Mouse (Mus musculus) small intestine, adult 2 months (tissue): ENCODE measurements at regions not wholly inside any gene's neighbourhood (a gene's known extent, or its start where the extent isn't known, plus 50 kb on each side); places are given as distances from the start of the nearest gene placed in this dataset.

Experiments
- H3K27ac ChIP-seq: fragments of 200-500 bp; 2 replicates; pipeline ENCODE4 v1.5.1; 2012; ENCODE audit warnings: low read depth, low read length, control low read depth, inconsistent platforms; ENCODE audit not compliant: insufficient read depth
- H3K27me3 ChIP-seq: fragments of 200-500 bp; 2 replicates; pipeline ENCODE4 v1.6.1; 2012; ENCODE audit warnings: mild to moderate bottlenecking, moderate library complexity, low read length, inconsistent platforms; ENCODE audit not compliant: control insufficient read depth, insufficient read depth
- H3K36me3 ChIP-seq: fragments of 200-500 bp; 2 replicates; pipeline ENCODE4 v1.6.1; 2012; ENCODE audit warnings: mild to moderate bottlenecking, low read length, control low read depth, inconsistent platforms; ENCODE audit not compliant: control insufficient read depth, insufficient read depth
- H3K4me1 ChIP-seq: fragments of 200-500 bp; 2 replicates; pipeline ENCODE4 v1.6.1; 2012; ENCODE audit warnings: low read length, inconsistent platforms, mixed read lengths; ENCODE audit not compliant: control insufficient read depth, insufficient read depth, insufficient read length
- H3K4me3 ChIP-seq: fragments of 200-500 bp; 2 replicates; pipeline ENCODE4 v1.5.1; 2012; ENCODE audit warnings: low read depth, mild to moderate bottlenecking, control low read depth, inconsistent platforms, low read length, moderate library complexity
- CTCF ChIP-seq: fragments of 200-500 bp; IDR thresholded peaks from 2 replicates; pipeline ENCODE4 v1.5.1; 2012; ENCODE audit warnings: low read depth, mild to moderate bottlenecking, control low read depth, inconsistent platforms, low read length, moderate library complexity, mixed read lengths; ENCODE audit not compliant: insufficient replicate concordance, insufficient read length; ENCODE audit errors: extremely low read depth
- POLR2A ChIP-seq: fragments of 200-500 bp; IDR thresholded peaks from 2 replicates; pipeline ENCODE4 v1.6.1; 2012; ENCODE audit warnings: low read depth, mild to moderate bottlenecking, control low read depth, inconsistent platforms, low read length, moderate library complexity
- WGBS: fragments of 180-500 bp; shearing (Covaris S2); methylation state at CpG from one replicate; pipeline ENCODE4 v1.1.7; 2018; 5-methylcytosine and 5-hydroxymethylcytosine counted together

DNA sequence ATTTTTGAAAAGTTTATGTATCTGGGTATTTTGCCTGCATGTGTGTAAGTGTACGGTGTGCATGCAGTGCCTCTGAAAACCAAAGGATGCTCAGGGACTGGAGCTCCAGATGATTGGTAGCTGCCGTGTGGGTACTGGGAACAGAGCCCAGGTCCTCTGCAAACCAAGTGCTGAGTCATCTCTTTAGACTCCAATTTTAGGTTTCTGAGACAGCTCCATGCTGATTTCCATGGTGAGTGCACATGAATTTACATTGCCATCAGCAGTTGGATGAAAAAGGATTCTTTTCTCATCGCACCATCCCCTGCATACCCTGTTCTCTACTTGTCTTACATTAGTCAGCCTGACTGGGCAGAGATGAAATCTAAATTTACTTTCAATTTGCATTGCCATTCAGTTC lies 122.1 kb upstream of the Otogl start:
- 91% methylated on average over 3 of the region's 3 CpGs for WGBS
- no peaks in the 10 kb centered on the region for H3K36me3 ChIP-seq
- H3K27ac ChIP-seq: no peak overlapping the region
- no peaks in the 10 kb centered on the region for H3K27me3 ChIP-seq
- no peak for TF ChIP-seq CTCF
- TF ChIP-seq POLR2A: no peak
- no peaks in the 10 kb centered on the region for H3K4me1 ChIP-seq
- no peak overlapping the region for H3K4me3 ChIP-seq

DNA sequence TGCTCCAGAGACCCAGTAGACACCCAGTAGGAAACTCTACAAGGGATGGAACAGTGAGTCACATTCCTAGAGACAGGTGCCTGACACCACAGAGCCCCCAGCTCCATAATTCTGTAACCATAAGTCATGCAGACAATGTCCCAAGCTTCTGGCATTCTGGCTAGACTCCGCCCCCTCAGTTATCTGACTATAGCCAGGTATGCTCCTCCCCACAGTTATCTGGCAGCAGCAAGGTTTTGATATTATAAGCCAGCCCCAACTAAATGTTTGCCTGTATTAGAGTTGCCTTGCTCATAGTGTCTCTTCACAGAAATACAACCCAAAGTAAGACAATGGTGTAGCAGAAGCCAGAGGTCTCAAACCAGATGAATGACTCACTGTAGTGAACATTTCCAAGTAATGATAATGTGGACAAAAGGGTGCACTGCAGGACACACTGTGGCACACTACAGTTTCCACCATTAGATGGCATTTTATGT lies 121.4 kb upstream of the Otogl start:
- no peak overlapping the region for H3K27ac ChIP-seq
- WGBS: 85% methylated on average over 1 of the region's 1 CpGs
- no peak for TF ChIP-seq POLR2A
- no peak for TF ChIP-seq CTCF
- no peak overlapping the region for H3K4me3 ChIP-seq
- H3K27me3 ChIP-seq: no peaks in the 10 kb centered on the region
- no peaks in the 10 kb centered on the region for H3K36me3 ChIP-seq
- H3K4me1 ChIP-seq: no peaks in the 10 kb centered on the region

DNA sequence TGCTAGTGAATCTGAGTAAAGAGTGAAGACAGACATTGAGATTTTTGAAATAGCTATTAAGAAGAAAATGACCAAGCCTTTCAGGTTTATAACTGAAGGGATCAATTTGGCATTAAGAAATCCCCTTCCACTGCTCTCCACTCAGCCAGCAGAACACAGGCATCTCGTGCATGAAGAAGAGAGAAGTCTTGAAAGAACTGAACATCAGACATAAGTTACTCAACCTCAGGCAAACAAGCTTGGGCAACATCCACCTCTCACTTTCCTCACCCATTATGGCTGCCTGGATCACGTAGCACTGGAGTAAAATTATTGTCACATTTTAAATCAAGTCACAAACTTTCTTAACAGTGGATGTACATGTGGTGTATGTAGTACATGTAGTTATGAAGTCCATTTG lies 115.6 kb upstream of the Otogl start:
- WGBS: 85% methylated on average over 2 of the region's 2 CpGs

DNA sequence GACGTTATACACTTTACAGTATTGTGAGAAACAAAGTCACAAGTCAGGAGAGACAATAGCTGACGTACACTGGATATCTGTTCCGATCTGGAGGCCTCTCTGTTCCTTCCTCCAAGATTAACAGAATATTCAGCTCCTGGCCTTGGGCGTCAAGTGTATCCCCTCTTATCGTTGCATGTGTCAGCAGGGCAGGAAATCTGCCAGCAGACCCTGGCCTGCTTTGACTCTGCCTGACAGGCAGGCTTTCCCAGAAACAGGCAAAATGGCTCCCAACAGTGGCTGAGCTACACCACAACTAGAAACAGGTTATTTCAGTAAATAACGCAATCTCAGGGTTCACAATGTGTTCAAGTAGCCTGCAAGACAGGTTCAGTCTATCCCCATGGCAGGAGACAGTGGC lies 112.3 kb upstream of the Otogl start:
- no peak overlapping the region for H3K4me3 ChIP-seq
- H3K4me1 ChIP-seq: no peaks in the 10 kb centered on the region
- 86% methylated on average over 6 of the region's 6 CpGs for WGBS
- H3K27me3 ChIP-seq: no peaks in the 10 kb centered on the region
- H3K36me3 ChIP-seq: no peaks in the 10 kb centered on the region
- TF ChIP-seq CTCF: no peak
- TF ChIP-seq POLR2A: no peak
- no peak overlapping the region for H3K27ac ChIP-seq

More for the DNA sequence above, 115.6 kb upstream of the Otogl start:
- Histone ChIP-seq H3K36me3 (no peaks in the 10 kb centered on the region), H3K4me3 (no peak overlapping the region), H3K4me1 (no peaks in the 10 kb centered on the region), H3K27ac (no peak overlapping the region), H3K27me3 (no peaks in the 10 kb centered on the region)
- TF ChIP-seq CTCF: no peak
- no peak for TF ChIP-seq POLR2A

DNA sequence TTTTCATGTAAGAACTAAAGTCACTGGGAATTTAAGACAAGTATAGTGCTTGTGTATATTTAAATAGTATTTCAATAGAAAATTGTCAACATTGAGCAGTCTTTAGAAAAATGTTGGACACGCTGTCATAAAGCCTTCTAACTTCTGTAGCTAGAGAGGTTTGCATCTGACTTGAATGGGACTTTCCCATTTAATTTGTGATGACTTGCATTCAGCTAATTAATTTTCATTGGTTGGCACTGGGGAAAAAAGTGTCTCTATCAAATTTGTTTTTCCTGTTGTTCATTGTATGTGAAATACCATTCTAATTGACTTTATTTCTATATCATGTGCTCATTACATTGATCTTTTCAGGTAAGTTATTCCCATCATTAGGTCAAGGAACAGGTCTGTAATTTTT lies 104.6 kb upstream of the Otogl start:
- 98% methylated on average over 1 of the region's 1 CpGs for WGBS
- Histone ChIP-seq H3K36me3 (no peaks in the 10 kb centered on the region), H3K4me3 (no peak overlapping the region), H3K27me3 (no peaks in the 10 kb centered on the region), H3K4me1 (no peaks in the 10 kb centered on the region), H3K27ac (no peak overlapping the region)
- TF ChIP-seq POLR2A: no peak
- no peak for TF ChIP-seq CTCF

DNA sequence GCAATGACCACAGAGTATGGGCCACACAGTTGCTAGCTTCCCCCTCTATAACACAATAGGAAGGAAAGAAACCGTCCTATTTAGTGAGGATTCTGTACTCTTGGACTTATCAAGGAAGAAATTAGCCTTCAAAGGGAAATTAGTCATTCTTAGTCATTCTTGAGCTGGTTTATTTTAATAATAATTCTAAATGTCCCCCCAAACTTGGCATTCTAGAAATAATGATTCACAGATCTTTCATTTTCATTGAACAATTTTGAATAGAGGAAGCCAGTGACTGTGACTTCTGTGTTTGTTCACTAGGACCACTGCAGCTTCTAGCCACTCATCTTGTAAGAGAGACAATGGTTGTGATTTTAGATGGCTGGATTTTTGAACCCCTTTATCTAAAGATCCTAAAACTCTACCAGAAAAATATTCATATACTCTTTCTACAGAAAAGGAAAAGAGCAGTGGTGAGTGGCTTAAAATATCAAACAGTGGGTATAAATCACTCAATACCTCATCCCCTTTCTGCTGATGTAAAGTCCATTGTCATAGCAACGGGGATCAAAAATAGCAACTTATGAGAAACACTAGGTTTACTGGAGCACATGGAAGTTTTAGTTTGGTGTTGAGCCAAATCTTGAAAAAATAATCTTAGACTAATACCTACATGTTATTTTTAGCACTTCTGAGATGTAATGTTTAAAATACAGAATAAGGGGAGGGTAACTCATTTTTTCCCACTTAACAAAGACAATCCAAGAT lies 83.1 kb upstream of the Otogl start:
- Histone ChIP-seq H3K4me1 (no peaks in the 10 kb centered on the region), H3K27ac (no peak overlapping the region), H3K36me3 (no peaks in the 10 kb centered on the region), H3K27me3 (no peaks in the 10 kb centered on the region), H3K4me3 (no peak overlapping the region)
- 71% methylated on average over 2 of the region's 2 CpGs for WGBS
- TF ChIP-seq CTCF (no peak), POLR2A (no peak)

DNA sequence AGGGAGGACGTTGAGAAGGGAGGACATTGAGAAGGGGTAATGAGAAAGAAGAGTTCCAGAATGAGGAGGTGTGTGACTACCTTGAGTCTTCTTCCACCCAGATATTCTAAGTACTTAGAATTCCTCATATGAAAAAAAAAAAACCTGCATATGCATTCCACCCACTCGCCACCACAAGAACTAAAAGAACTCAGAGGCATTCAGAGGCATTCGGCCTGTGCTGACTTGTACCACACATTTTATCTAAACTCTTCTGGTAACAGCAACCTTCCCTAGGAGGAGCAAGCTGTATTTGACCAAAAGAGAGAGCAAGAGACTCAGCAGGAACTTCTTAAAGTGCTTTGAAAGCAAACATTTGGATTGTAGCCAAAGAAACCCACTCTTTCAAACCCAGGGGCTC lies 80.7 kb upstream of the Otogl start:
- WGBS: 80% methylated on average over 3 of the region's 3 CpGs
- Histone ChIP-seq H3K27me3 (no peaks in the 10 kb centered on the region), H3K27ac (no peak overlapping the region), H3K4me3 (no peak overlapping the region), H3K4me1 (no peaks in the 10 kb centered on the region), H3K36me3 (no peaks in the 10 kb centered on the region)
- no peak for TF ChIP-seq CTCF
- no peak for TF ChIP-seq POLR2A
